Mouse (Mus musculus) kidney, postnatal 0 days (tissue): ENCODE results near the gene B4galt1. TPM values are rescaled to one million over a fixed set of nuclear protein-coding genes. Genes with fewer than 3 reads are reported as not detected.

Source experiments
- ATAC-seq: fragments of 200-750 bp; cut with Nextera tagmentation; replicated peaks from 2 replicates; pipeline ENCODE4 v1.8.0; 2017; ENCODE audit warnings: low read depth, moderate number of reproducible peaks, moderate TSS enrichment, moderate library complexity; ENCODE audit not compliant: low FRiP score
- DNase-seq: peaks from one replicate; pipeline ENCODE4 v3.0.0-alpha.2; 2016; ENCODE audit warnings: low spot score
- H3K27ac ChIP-seq: fragments of 300-500 bp; sonication (generic); 2 replicates; pipeline ENCODE4 v1.5.1; 2014; ENCODE audit warnings: mild to moderate bottlenecking
- H3K27me3 ChIP-seq: fragments of 300-500 bp; sonication (generic); 2 replicates; pipeline ENCODE4 v1.6.1; 2014; ENCODE audit warnings: low read length, mixed read lengths; ENCODE audit not compliant: insufficient read depth
- H3K36me3 ChIP-seq: fragments of 300-500 bp; sonication (generic); 2 replicates; pipeline ENCODE4 v1.6.1; 2014; ENCODE audit warnings: low read length, mixed read lengths; ENCODE audit not compliant: insufficient read depth
- H3K4me1 ChIP-seq: fragments of 300-500 bp; sonication (generic); replicated peaks from 2 replicates; pipeline ENCODE4 v1.6.1; 2014; ENCODE audit warnings: antibody characterized with exemption, low read length, mixed read lengths; ENCODE audit not compliant: insufficient read depth
- H3K4me2 ChIP-seq: fragments of 300-500 bp; sonication (generic); 2 replicates; pipeline ENCODE4 v1.6.1; 2014; ENCODE audit warnings: mild to moderate bottlenecking, low read length, moderate library complexity, mixed read lengths
- H3K4me3 ChIP-seq: fragments of 300-500 bp; sonication (generic); replicated peaks from 2 replicates; pipeline ENCODE4 v1.5.1; 2014; ENCODE audit warnings: low read depth, low read length
- H3K9ac ChIP-seq: fragments of 300-500 bp; sonication (generic); 2 replicates; pipeline ENCODE4 v1.6.1; 2014; ENCODE audit warnings: low read depth, low read length
- H3K9me3 ChIP-seq: fragments of 300-500 bp; sonication (generic); replicated peaks from 2 replicates; pipeline ENCODE4 v1.6.1; 2016; ENCODE audit warnings: low read length, inconsistent platforms, mixed read lengths
- CTCF ChIP-seq: IDR thresholded peaks from 2 replicates; pipeline ENCODE4 v1.5.1; 2016; ENCODE audit warnings: antibody characterized with exemption, low read depth, mild to moderate bottlenecking, moderate library complexity
- WGBS: fragments of 180-500 bp; shearing (Covaris S2); extraction: QIAGEN DNeasy Blood & Tissue Kit; methylation state at CpG from one replicate; pipeline ENCODE4 v1.1.7; 2014; 5-methylcytosine and 5-hydroxymethylcytosine counted together
- polyA plus RNA-seq: library from polyadenylated mRNA; unstranded; fragments of >200 nt; fragmentation: Nextera tagmentation; extraction: Ambion mirVana; gene quantifications from 2 replicates; pipeline ENCODE4 v1.2.1, GENCODE M21; 2015

The B4galt1 gene
- polyA plus RNA-seq, 1 experiment from 2014 or later, result 35.9 TPM

- Histone ChIP-seq H3K4me1 (peaks cover 51% of the 10 kb centered on the region), H3K9ac (no peak overlapping the region), H3K4me2 (no peak overlapping the region), H3K27me3 (no peaks in the 10 kb centered on the region), H3K27ac (peak overlapping the region; percentile 91), H3K9me3 (no peaks in the 10 kb centered on the region), H3K4me3 (no peak overlapping the region), H3K36me3 (peaks cover 6% of the 10 kb centered on the region; the same call in 1 of the 2 replicates)
- WGBS, result 70% methylated on average over 4 of the region's 4 CpGs
- no peak for TF ChIP-seq CTCF
- DNase-seq (no peak), ATAC-seq (peak; percentile 31; the same call in 1 of the 2 replicates)
These were observed 6.6 kb downstream of the B4galt1 start for GRCm38 (mm10) chr4:40847160-40847559.

GRCm38 (mm10) chr4:40846143-40846931, 7.5 kb downstream of the B4galt1 start:
- Histone ChIP-seq H3K27me3 (no peaks in the 10 kb centered on the region), H3K9me3 (no peaks in the 10 kb centered on the region), H3K4me1 (peaks cover 46% of the 10 kb centered on the region), H3K4me2 (no peak overlapping the region), H3K9ac (no peak overlapping the region), H3K27ac (peak overlapping the region; percentile 91), H3K36me3 (peaks cover 6% of the 10 kb centered on the region; the same call in 1 of the 2 replicates), H3K4me3 (no peak overlapping the region)
- no peak for TF ChIP-seq CTCF
- ATAC-seq, result peak; percentile 25; the same call in 1 of the 2 replicates
- DNase-seq, result peak; percentile 50
- 35% methylated on average over 7 of the region's 7 CpGs for WGBS

- Histone ChIP-seq H3K9ac (no peak overlapping the region), H3K4me3 (no peak overlapping the region), H3K36me3 (peaks cover 6% of the 10 kb centered on the region; the same call in 1 of the 2 replicates), H3K27me3 (no peaks in the 10 kb centered on the region), H3K27ac (peak overlapping the region; percentile 91), H3K4me2 (peak overlapping the region; percentile 11; the same call in 1 of the 2 replicates), H3K9me3 (no peaks in the 10 kb centered on the region), H3K4me1 (peaks cover 36% of the 10 kb centered on the region)
- no peak for TF ChIP-seq CTCF
- ATAC-seq (peak; percentile 40; the same call in 1 of the 2 replicates), DNase-seq (peak; percentile 87)
- 39% methylated on average over 12 of the region's 12 CpGs for WGBS
These were observed 8.7 kb downstream of the B4galt1 start for GRCm38 (mm10) chr4:40844811-40845751.

GRCm38 (mm10) chr4:40844251-40844721, 9.5 kb downstream of the B4galt1 start:
- ATAC-seq (peak; percentile 70; the same call in 1 of the 2 replicates), DNase-seq (peak; percentile 93)
- Histone ChIP-seq H3K9me3 (no peaks in the 10 kb centered on the region), H3K4me1 (peaks cover 36% of the 10 kb centered on the region), H3K4me3 (no peak overlapping the region), H3K9ac (no peak overlapping the region), H3K27ac (peak overlapping the region; percentile 91), H3K4me2 (peak overlapping the region; percentile 11; the same call in 1 of the 2 replicates), H3K36me3 (peaks cover 5% of the 10 kb centered on the region; the same call in 1 of the 2 replicates), H3K27me3 (no peaks in the 10 kb centered on the region)
- TF ChIP-seq CTCF, result peak; percentile 20; the same call in 1 of the 2 replicates
- 3% methylated on average over 5 of the region's 5 CpGs for WGBS

- no peak for TF ChIP-seq CTCF
- no peak overlapping the region for H3K4me3 ChIP-seq
- 0 out of 2 replicates have a peak, but pooled peaks cover 2% of the 10 kb centered on the region for H3K36me3 ChIP-seq
- no peak overlapping the region for H3K9ac ChIP-seq
- no peaks in the 10 kb centered on the region for H3K27me3 ChIP-seq
- ATAC-seq (no peak), DNase-seq (no peak)
- H3K4me1 ChIP-seq, result peaks cover 36% of the 10 kb centered on the region
- WGBS, result 36% methylated on average over 8 of the region's 8 CpGs
- 0 out of 2 replicates have a peak overlapping the region, but pooled peaks have one; percentile 11 for H3K4me2 ChIP-seq
- H3K9me3 ChIP-seq, result no peaks in the 10 kb centered on the region
- H3K27ac ChIP-seq, result peak overlapping the region; percentile 91
These were observed 10.1 kb downstream of the B4galt1 start for GRCm38 (mm10) chr4:40843726-40844125.
